19 mouse cellular contexts compared by ENCODE assay signal in the genomic region with DNA sequence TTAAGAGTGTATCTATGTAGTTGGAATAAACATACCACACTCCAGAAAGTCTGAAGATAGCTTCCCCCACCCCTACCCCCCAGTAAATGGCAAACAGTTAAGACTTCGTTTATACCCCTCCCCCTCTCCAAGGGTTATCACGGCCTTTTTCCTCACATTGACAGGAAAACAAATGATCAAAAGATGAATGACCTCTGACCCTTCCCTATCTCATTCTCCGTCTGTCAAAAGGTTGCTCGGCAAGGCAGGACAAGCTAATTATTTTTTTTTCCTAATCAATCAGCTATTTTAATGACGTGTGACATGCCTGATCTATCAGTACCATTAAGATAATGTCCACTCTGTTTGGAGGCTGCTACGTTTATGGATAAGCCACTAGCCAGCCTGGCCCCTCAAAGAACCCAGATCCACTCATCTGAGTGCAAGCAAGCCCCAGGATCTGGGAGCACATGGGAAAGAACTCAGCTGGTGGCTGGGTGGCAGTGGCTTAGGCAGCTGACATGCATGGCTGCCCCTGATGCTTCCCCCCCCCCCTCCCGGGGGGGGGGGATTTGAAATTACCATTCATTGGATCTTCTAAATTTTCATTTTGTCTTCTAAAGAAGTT.
DNase-seq lines count a peak whose midpoint lies in the region; ATAC-seq lines count a peak whose summit lies in the region.
"Had no signal": no experiment of that assay in that cellular context is flagged by ENCODE, and none has a peak within 500 bp of the region (broad histone marks: within the 10 kb centered on the region; RNA-seq: fewer than 3 reads in every experiment).

No protein-coding gene starts in this region.

- 0 out of 2 replicates have a peak, but pooled peaks cover 2% of the 10 kb centered on the region for H3K9me3 ChIP-seq in kidney, embryonic 16.5 days (ENCODE audit: low read length)
- H3K9me3 ChIP-seq: intestine, embryonic 15.5 days; limb, embryonic 15.5 days had no signal

- 20% methylated on average over 7 of the region's 7 CpGs for WGBS in kidney, embryonic 16.5 days

- peak overlapping the region; percentile 8; the same call in 1 of the 2 replicates for H3K27ac ChIP-seq in kidney, embryonic 16.5 days (ENCODE audit: low read length)
- H3K27ac ChIP-seq: limb, embryonic 15.5 days had no signal

- DNase-seq in kidney, postnatal 25 days = no peak
- peak; percentile 33 for DNase-seq in MN1 (ENCODE audit: low spot score)
- peak; percentile 67 for DNase-seq in embryo, embryonic 10.5 days (ENCODE audit: low spot score)
- DNase-seq in mesoderm, embryonic 11.5 days (ENCODE audit: low read depth, low spot score) = peak; percentile 47
- DNase-seq in gastrocnemius, postnatal 10 days = no peak
- DNase-seq in adrenal gland, postnatal 14 days = no peak
- DNase-seq: adrenal gland, postnatal 10 days; cerebellum, adult 2 months; gastrocnemius, postnatal 14 days; heart, postnatal 4 days; layer of hippocampus, postnatal 36 days; lung, adult 2 months; right cerebral cortex, postnatal 25 days had no signal

- peaks cover 30% of the 10 kb centered on the region for H3K4me1 ChIP-seq in kidney, embryonic 16.5 days (ENCODE audit: insufficient read depth, low read length)

- H3K27me3 ChIP-seq in kidney, embryonic 16.5 days (ENCODE audit: insufficient read depth, low read length) = no peaks in the 10 kb centered on the region
- H3K27me3 ChIP-seq: heart, embryonic 12.5 days; intestine, embryonic 15.5 days; limb, embryonic 15.5 days had no signal

- no peak overlapping the region for H3K4me2 ChIP-seq in kidney, embryonic 16.5 days (replicated peaks; ENCODE audit: low read depth, low read length)

- no peak overlapping the region for H3K4me3 ChIP-seq in kidney, embryonic 16.5 days (ENCODE audit: low read length)
- H3K4me3 ChIP-seq: heart, embryonic 12.5 days; intestine, embryonic 15.5 days; limb, embryonic 15.5 days; myocyte had no signal

- no peak for ATAC-seq in kidney, embryonic 16.5 days (ENCODE audit: low FRiP score, low TSS enrichment)

- H3K36me3 ChIP-seq in kidney, embryonic 16.5 days (ENCODE audit: insufficient read depth, low read length) = no peaks in the 10 kb centered on the region
- H3K36me3 ChIP-seq: G1E; heart, embryonic 12.5 days; intestine, embryonic 15.5 days; limb, embryonic 15.5 days had no signal

- no peak overlapping the region; the same call in 1 of the 2 replicates for H3K9ac ChIP-seq in kidney, embryonic 16.5 days (replicated peaks; ENCODE audit: low read length)
- H3K9ac ChIP-seq: heart, embryonic 12.5 days; intestine, embryonic 15.5 days; limb, embryonic 15.5 days had no signal

Comparison
In these comparisons a context has a peak if more than half of its experiments do, and no peak if none do; other contexts are left out.
1. DNase-seq: peak in MN1 (single experiment), embryo, embryonic 10.5 days (single experiment) and mesoderm, embryonic 11.5 days (single experiment); none in kidney, postnatal 25 days (0 of 2), gastrocnemius, postnatal 10 days (single experiment) and adrenal gland, postnatal 14 days (single experiment).